Mouse (Mus musculus): ENCODE measurements around the gene Agpat4.

GRCm38 (mm10) chr17:12232724-12233123, 114.2 kb downstream of the Agpat4 start:
- TF ChIP-seq CTCF (conservative IDR thresholded peaks at IDR 0.05; ENCODE audit: low read length): no peak
- no peak for TF ChIP-seq NANOG (IDR thresholded peaks at IDR 0.05; ENCODE audit: borderline replicate concordance, low read length)
